Mouse (Mus musculus) liver, embryonic 14.5 days (tissue): Measurements from ENCODE around the gene Snta1. TPM values are rescaled to one million over a fixed set of nuclear protein-coding genes. Genes with fewer than 3 reads are reported as not detected.

Experiments used
- ATAC-seq: fragments of 200-750 bp; cut with Nextera tagmentation; 2 replicates; pipeline ENCODE4 v1.8.0; 2017; ENCODE audit warnings: moderate number of reproducible peaks, mild to moderate bottlenecking, moderate library complexity; ENCODE audit not compliant: insufficient read depth
- DNase-seq, 3 experiments: peaks; one replicate each; pipeline ENCODE4 v3.0.0-alpha.2; 2012 to 2013; ENCODE audit warnings: low read depth in 3 of 3, low spot score in 3 of 3
- H3K27ac ChIP-seq: fragments of 300-500 bp; sonication (generic); 2 replicates; pipeline ENCODE4 v1.5.1; 2014; ENCODE audit warnings: moderate library complexity, mild to moderate bottlenecking, control low read depth, inconsistent platforms
- H3K27me3 ChIP-seq: fragments of 300-500 bp; sonication (generic); 2 replicates; pipeline ENCODE4 v1.6.1; 2014; ENCODE audit warnings: mild to moderate bottlenecking, low read length, moderate library complexity; ENCODE audit not compliant: control insufficient read depth, insufficient read depth
- H3K36me3 ChIP-seq: fragments of 300-500 bp; sonication (generic); replicated peaks from 2 replicates; pipeline ENCODE4 v1.6.1; 2014; ENCODE audit warnings: low read depth; ENCODE audit not compliant: control insufficient read depth, insufficient read depth
- H3K4me1 ChIP-seq, 2 experiments: fragments of 200-500 bp in 1 of 2; fragments of 300-500 bp in 1 of 2; sonication (generic) in 1 of 2; replicated peaks; 2 replicates each; pipeline ENCODE4 v1.6.1; 2012 to 2014; ENCODE audit warnings: antibody characterized with exemption in 1 of 2, inconsistent platforms in 1 of 2, low read length in 1 of 2; ENCODE audit not compliant: control insufficient read depth in 2 of 2, insufficient read depth in 2 of 2
- H3K4me2 ChIP-seq: fragments of 300-500 bp; sonication (generic); 2 replicates; pipeline ENCODE4 v1.6.1; 2014; ENCODE audit warnings: low read depth, mild to moderate bottlenecking, control low read depth, moderate library complexity
- H3K4me3 ChIP-seq, 2 experiments: fragments of 200-500 bp in 1 of 2; fragments of 300-500 bp in 1 of 2; sonication (generic) in 1 of 2; 2 replicates each; pipeline ENCODE4 v1.5.1; 2012 to 2014; ENCODE audit warnings: low read depth in 2 of 2, low read length in 2 of 2, mild to moderate bottlenecking in 2 of 2, control low read depth in 1 of 2, inconsistent platforms in 1 of 2, moderate library complexity in 1 of 2; ENCODE audit not compliant: insufficient read depth in 1 of 2
- H3K9ac ChIP-seq: fragments of 300-500 bp; sonication (generic); replicated peaks from 2 replicates; pipeline ENCODE4 v1.6.1; 2014; ENCODE audit warnings: mild to moderate bottlenecking, control low read depth, moderate library complexity
- H3K9me3 ChIP-seq: fragments of 300-500 bp; sonication (generic); 2 replicates; pipeline ENCODE4 v1.6.1; 2016; ENCODE audit warnings: low read length, mixed read lengths; ENCODE audit not compliant: control insufficient read depth
- CTCF ChIP-seq: IDR thresholded peaks from 2 replicates; pipeline ENCODE4 v1.5.1; 2016; ENCODE audit warnings: antibody characterized with exemption, low read depth, control low read depth
- EP300 ChIP-seq: IDR thresholded peaks from 2 replicates; pipeline ENCODE4 v1.6.1; 2016; ENCODE audit warnings: antibody characterized with exemption, low read depth
- WGBS: fragments of 180-500 bp; shearing (Covaris S2); extraction: QIAGEN DNeasy Blood & Tissue Kit; methylation state at CpG from one replicate; pipeline ENCODE4 v1.1.7; 2014; ENCODE audit not compliant: insufficient replicate concordance; 5-methylcytosine and 5-hydroxymethylcytosine counted together
- polyA plus RNA-seq, 2 experiments: library from polyadenylated mRNA; depleted of rRNA in 1 of 2; stranded (reverse) in 1 of 2; unstranded in 1 of 2; fragments of >200 nt; fragmentation: Nextera tagmentation in 1 of 2; extraction: Ambion mirVana in 1 of 2; gene quantifications; 2 replicates each; pipeline versions ENCODE4 v1.2.1 to v1.2.3; 2012 to 2014

Snta1 gene
- polyA plus RNA-seq, 2 experiments = 0.70 to 1.6 TPM

DNA sequence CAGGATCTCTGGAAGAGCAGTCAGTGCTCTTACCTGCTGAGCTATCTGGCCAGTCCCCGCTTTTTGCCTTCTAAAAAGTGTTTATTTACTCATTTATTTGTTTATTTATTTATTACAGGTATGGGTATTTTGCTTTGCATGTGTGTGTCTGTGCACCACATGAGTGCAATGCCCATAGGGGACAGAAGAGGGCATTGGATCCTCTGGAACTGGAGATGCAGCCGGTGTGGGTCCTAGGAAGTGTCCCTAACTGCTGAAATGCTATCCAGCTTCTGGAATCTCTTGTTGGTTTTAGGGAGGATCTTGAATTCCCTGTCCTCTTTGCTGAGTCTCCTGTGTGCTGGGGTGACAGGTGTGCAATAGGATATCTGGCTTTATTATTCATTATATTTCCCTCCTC, 45.1 kb upstream of the Snta1 start:
- no peak overlapping the region for H3K4me3 ChIP-seq
- peaks cover 18 to 29% of the 10 kb centered on the region in 2 experiments for H3K4me1 ChIP-seq
- DNase-seq (no peak), ATAC-seq (no peak)
- no peak overlapping the region for H3K4me2 ChIP-seq
- H3K27ac ChIP-seq = no peak overlapping the region
- H3K27me3 ChIP-seq = no peaks in the 10 kb centered on the region
- 72% methylated on average over 2 of the region's 2 CpGs for WGBS
- no peak for TF ChIP-seq EP300
- TF ChIP-seq CTCF = peak; percentile 48
- H3K9ac ChIP-seq = no peak overlapping the region
- H3K9me3 ChIP-seq = no peaks in the 10 kb centered on the region
- no peaks in the 10 kb centered on the region for H3K36me3 ChIP-seq

DNA sequence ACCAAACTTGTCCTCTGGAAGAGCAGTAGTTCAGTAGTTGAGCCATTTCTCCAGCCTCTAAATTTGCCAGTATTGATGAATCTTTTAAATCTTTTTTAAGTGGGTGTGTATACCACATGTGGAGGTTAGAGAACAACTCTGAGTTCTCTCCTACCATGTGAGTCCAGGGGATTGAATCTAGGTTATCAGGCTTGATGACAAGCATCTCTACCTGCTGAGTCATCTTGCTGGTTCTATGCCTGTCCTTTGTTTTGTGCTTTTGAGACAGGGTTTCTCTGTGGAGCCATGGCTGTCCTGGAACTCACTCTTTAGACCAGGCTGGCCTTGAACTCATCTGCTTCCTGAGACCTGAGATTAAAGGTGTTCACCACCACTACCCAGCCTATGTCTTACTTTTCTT, 40.7 kb upstream of the Snta1 start:
- Histone ChIP-seq H3K9me3 (no peaks in the 10 kb centered on the region), H3K27me3 (no peaks in the 10 kb centered on the region), H3K4me1 (0 out of 4 replicates have a peak, but pooled peaks cover 0 to 6% of the 10 kb centered on the region in 2 experiments), H3K4me3 (no peak overlapping the region), H3K9ac (no peak overlapping the region), H3K36me3 (no peaks in the 10 kb centered on the region), H3K27ac (no peak overlapping the region), H3K4me2 (no peak overlapping the region)
- no peak for ATAC-seq
- no peak for DNase-seq
- no peak for TF ChIP-seq CTCF
- no peak for TF ChIP-seq EP300

DNA sequence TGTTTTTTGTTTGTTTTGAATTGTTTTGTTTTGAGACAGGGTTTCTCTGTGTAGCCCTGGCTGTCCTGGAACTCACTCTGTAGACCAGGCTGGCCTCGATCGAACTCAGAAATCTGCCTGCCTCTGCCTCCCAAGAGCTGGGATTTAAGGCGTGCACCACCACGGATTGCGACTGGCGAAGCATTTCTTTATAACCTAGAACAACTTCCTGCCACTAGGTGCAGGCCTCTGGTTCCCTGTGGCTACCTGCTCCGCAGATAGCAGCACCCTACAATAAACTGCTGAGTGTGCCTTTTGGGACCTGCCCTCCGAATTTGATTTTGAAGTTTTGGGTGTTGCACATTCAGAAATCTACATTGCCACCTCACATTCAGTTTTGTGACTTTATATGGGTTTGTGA, 39.9 kb upstream of the Snta1 start:
- no peak for DNase-seq
- WGBS = 76% methylated on average over 8 of the region's 8 CpGs
- no peak for ATAC-seq
- Histone ChIP-seq H3K4me1 (0 out of 4 replicates have a peak, but pooled peaks cover 0 to 2% of the 10 kb centered on the region in 2 experiments), H3K4me3 (no peak overlapping the region), H3K9ac (no peak overlapping the region), H3K4me2 (no peak overlapping the region), H3K27ac (no peak overlapping the region), H3K27me3 (no peaks in the 10 kb centered on the region), H3K36me3 (no peaks in the 10 kb centered on the region), H3K9me3 (no peaks in the 10 kb centered on the region)
- TF ChIP-seq EP300 = no peak
- no peak for TF ChIP-seq CTCF

DNA sequence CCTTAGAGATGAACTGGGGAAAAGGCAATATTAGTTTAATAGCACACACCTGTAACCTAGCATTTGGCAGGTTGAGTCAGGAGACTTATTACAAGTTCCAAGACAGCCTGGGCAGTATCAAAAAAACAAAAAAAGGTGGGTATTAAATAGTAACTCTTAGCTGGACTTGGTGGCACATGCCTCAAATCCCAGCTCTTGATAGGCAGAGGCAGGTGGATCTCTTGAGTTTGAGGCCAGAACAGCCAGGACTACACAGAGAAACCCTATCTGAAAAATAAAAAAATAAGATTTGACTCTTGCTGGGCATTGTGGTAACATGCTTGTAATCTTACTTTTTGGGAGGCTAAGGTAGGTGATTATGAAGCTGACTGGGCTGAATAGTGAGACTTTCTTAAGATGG, 32.6 kb upstream of the Snta1 start:
- Histone ChIP-seq H3K9ac (no peak overlapping the region), H3K4me3 (no peak overlapping the region), H3K4me2 (no peak overlapping the region), H3K36me3 (no peaks in the 10 kb centered on the region), H3K9me3 (no peaks in the 10 kb centered on the region), H3K27ac (no peak overlapping the region), H3K27me3 (no peaks in the 10 kb centered on the region), H3K4me1 (peaks cover 11 to 12% of the 10 kb centered on the region in 2 experiments)
- TF ChIP-seq CTCF (no peak), EP300 (no peak)
- DNase-seq (no peak), ATAC-seq (no peak)

DNA sequence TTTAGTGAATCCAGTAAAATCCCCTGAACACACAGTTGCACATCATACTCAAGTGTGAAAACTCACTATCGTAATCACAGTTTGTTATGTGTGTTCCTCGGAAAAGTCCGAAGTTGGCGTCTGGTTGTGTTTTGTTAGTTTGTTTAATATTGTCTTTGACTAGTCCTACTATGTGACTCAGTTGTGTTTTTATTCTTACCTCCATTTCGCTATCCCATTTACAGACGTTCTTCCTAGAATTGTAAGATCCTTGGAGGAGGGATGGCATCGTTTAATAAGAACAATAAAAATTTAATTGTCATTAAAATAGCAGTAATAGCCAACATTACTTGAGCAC, 29.3 kb upstream of the Snta1 start:
- H3K27ac ChIP-seq = no peak overlapping the region
- ATAC-seq (no peak), DNase-seq (no peak)
- TF ChIP-seq CTCF = no peak
- TF ChIP-seq EP300 = no peak
- 12% methylated on average over 7 of the region's 7 CpGs for WGBS
- peak overlapping the region; percentile 83 for H3K9ac ChIP-seq
- H3K4me1 ChIP-seq = peaks cover 15 to 17% of the 10 kb centered on the region in 2 experiments
- H3K4me3 ChIP-seq = peak overlapping the region; percentile 82 to 91
- H3K27me3 ChIP-seq = no peaks in the 10 kb centered on the region
- H3K36me3 ChIP-seq = no peaks in the 10 kb centered on the region
- no peaks in the 10 kb centered on the region for H3K9me3 ChIP-seq
- peak overlapping the region; percentile 62 for H3K4me2 ChIP-seq
